In the genomic region with DNA sequence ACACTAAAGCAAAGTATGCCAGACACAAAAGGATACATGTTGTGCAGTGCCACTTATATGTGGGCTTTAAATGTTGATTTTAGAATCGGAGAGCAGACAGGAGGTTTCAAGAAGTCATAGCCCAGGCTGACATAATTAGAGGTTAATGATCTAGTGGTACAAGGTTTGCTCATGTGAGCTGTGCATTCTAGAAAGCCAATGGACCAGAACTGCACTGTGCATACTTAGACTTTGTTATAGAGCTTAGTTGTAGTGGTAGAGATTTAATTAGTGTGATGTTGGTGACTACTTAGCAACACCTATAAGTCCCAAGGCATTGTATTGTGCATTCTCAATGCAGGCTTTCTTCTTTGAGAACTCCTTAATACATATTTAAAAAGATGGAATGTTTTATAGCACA, we compare ENCODE assay signal across 21 mouse cellular contexts.
"Had no signal": no experiment of that assay in that cellular context is flagged by ENCODE, and none has a peak within 500 bp of the region (broad histone marks: within the 10 kb centered on the region; RNA-seq: fewer than 3 reads in every experiment).

No protein-coding gene starts in this region.

- ATAC-seq: intestine, embryonic 16.5 days; liver, postnatal 0 days; lung, postnatal 0 days; midbrain, embryonic 15.5 days had no signal

- H3K27me3 ChIP-seq: limb, embryonic 12.5 days; limb, embryonic 15.5 days; midbrain, embryonic 12.5 days; midbrain, embryonic 15.5 days; neural tube, embryonic 12.5 days; neural tube, embryonic 15.5 days had no signal

- H3K27ac ChIP-seq: limb, embryonic 12.5 days; limb, embryonic 15.5 days; liver, embryonic 14.5 days; macrophage; midbrain, embryonic 12.5 days; midbrain, embryonic 15.5 days; neural tube, embryonic 12.5 days; neural tube, embryonic 15.5 days; stomach, postnatal 0 days had no signal

- H3K4me1 ChIP-seq: limb, embryonic 15.5 days; neural tube, embryonic 12.5 days had no signal

- H3K4me3 ChIP-seq: limb, embryonic 12.5 days; limb, embryonic 15.5 days; midbrain, embryonic 12.5 days; midbrain, embryonic 15.5 days; neural tube, embryonic 12.5 days; neural tube, embryonic 15.5 days had no signal

- DNase-seq: left cerebral cortex, postnatal 4 days; liver, postnatal 0 days; lung, embryonic 14.5 days; right cerebral cortex, adult 18-20 months; right cerebral cortex, postnatal 14 days; right cerebral cortex, postnatal 4 days; thymus, adult 2 months; thymus, postnatal 14 days; thymus, postnatal 4 days had no signal

- H3K4me2 ChIP-seq: limb, embryonic 12.5 days; limb, embryonic 15.5 days; liver, embryonic 11.5 days; lung, embryonic 14.5 days; midbrain, embryonic 12.5 days; midbrain, embryonic 15.5 days; neural tube, embryonic 12.5 days; neural tube, embryonic 15.5 days had no signal

- H3K9ac ChIP-seq: limb, embryonic 12.5 days; limb, embryonic 15.5 days; liver, embryonic 14.5 days; liver, postnatal 0 days; lung, embryonic 14.5 days; midbrain, embryonic 12.5 days; midbrain, embryonic 15.5 days; neural tube, embryonic 12.5 days; neural tube, embryonic 15.5 days had no signal

- H3K9me3 ChIP-seq: limb, embryonic 12.5 days; limb, embryonic 15.5 days; midbrain, embryonic 12.5 days; midbrain, embryonic 15.5 days; neural tube, embryonic 12.5 days; neural tube, embryonic 15.5 days had no signal

- H3K36me3 ChIP-seq: limb, embryonic 12.5 days; limb, embryonic 15.5 days; midbrain, embryonic 12.5 days; midbrain, embryonic 15.5 days; neural tube, embryonic 12.5 days; neural tube, embryonic 15.5 days had no signal
